Mouse (Mus musculus) myocyte (in vitro differentiated cells): ENCODE measurements around the gene Tmco1.

ENCODE experiments used
- MYOD1 ChIP-seq, 3 experiments: IDR thresholded peaks; one replicate each; pipeline ENCODE4 v1.6.1; 2011; ENCODE audit warnings: control low read depth in 2 of 3, low read depth in 2 of 3, mild to moderate bottlenecking in 2 of 3, moderate library complexity in 1 of 3; ENCODE audit not compliant: insufficient read length in 2 of 3, control insufficient read depth in 1 of 3
- POLR2A ChIP-seq: IDR thresholded peaks from one replicate; pipeline ENCODE4 v1.6.1; 2011; ENCODE audit warnings: low read depth, mild to moderate bottlenecking, control low read depth, moderate library complexity; ENCODE audit not compliant: insufficient read length
- TCF12 ChIP-seq: IDR thresholded peaks from one replicate; pipeline ENCODE4 v1.6.1; 2011; ENCODE audit warnings: mild to moderate bottlenecking, control low read depth; ENCODE audit not compliant: poor library complexity, insufficient read depth, severe bottlenecking
- USF1 ChIP-seq: IDR thresholded peaks from one replicate; pipeline ENCODE4 v1.6.1; 2011; ENCODE audit warnings: low read depth, mild to moderate bottlenecking, control low read depth, moderate library complexity

GRCm38 (mm10) chr1:167312367-167312766 lies 4.2 kb downstream of the Tmco1 start:
- TF ChIP-seq POLR2A: no peak
- TF ChIP-seq MYOD1 (IDR thresholded peaks at IDR 0.05; ENCODE audit: control insufficient read depth in 1 of 3, insufficient read length in 2 of 3, low read depth in 2 of 3): no peak
- TF ChIP-seq TCF12: no peak
- no peak for TF ChIP-seq USF1
